Comparison of ENCODE assay signal across 8 mouse cellular contexts in genomic region chr17:46298220-46298913, GRCm38 (mm10). TPM values are rescaled to one million over a fixed set of nuclear protein-coding genes. Genes with fewer than 3 reads are reported as not detected.
A peak's percentile ranks its signal among the peaks of the same experiment; 100 is the strongest.
DNase-seq lines count a peak whose midpoint lies in the region; ATAC-seq lines count a peak whose summit lies in the region.

No protein-coding gene starts in this region.

- ATAC-seq in hindbrain, embryonic 16.5 days: peak; percentile 69

- peak overlapping the region; percentile 88 for H3K27ac ChIP-seq in hindbrain, embryonic 16.5 days (ENCODE audit: low read depth, low read length)

- DNase-seq in T-cell, adult 2 months (ENCODE audit: low spot score): peak; percentile 68
- peak; percentile 83 to 85 for DNase-seq in cerebellum, postnatal 36 days
- DNase-seq in gastrocnemius, adult 18-20 months (ENCODE audit: low spot score): peak; percentile 80
- peak; percentile 76 for DNase-seq in left cerebral cortex, adult 11 months (ENCODE audit: low spot score)
- DNase-seq in lung, postnatal 4 days: peak; percentile 85 to 89
- DNase-seq in retina, postnatal 7 days (ENCODE audit: low read depth, low spot score): peak; percentile 69
- peak; percentile 75 for DNase-seq in urinary bladder, adult 2 months (ENCODE audit: low spot score)

- H3K9me3 ChIP-seq in hindbrain, embryonic 16.5 days (ENCODE audit: control insufficient read depth, low read length): no peaks in the 10 kb centered on the region

- H3K27me3 ChIP-seq in hindbrain, embryonic 16.5 days (replicated peaks; ENCODE audit: control insufficient read depth, insufficient read depth, low read length): peaks cover 15% of the 10 kb centered on the region

- peaks cover 11% of the 10 kb centered on the region for H3K36me3 ChIP-seq in hindbrain, embryonic 16.5 days (ENCODE audit: control insufficient read depth, insufficient read depth, low read length)

- H3K4me3 ChIP-seq in hindbrain, embryonic 16.5 days (ENCODE audit: low read length): peak overlapping the region; percentile 87

- H3K9ac ChIP-seq in hindbrain, embryonic 16.5 days (ENCODE audit: low read depth, low read length): peak overlapping the region; percentile 93

- peak overlapping the region; percentile 92 for H3K4me2 ChIP-seq in hindbrain, embryonic 16.5 days (ENCODE audit: low read length)

- H3K4me1 ChIP-seq in hindbrain, embryonic 16.5 days (ENCODE audit: control insufficient read depth, insufficient read depth, low read depth, low read length): peaks cover 7% of the 10 kb centered on the region

- WGBS in hindbrain, embryonic 16.5 days: under 1% methylated on average over 48 of the region's 48 CpGs

RNA-seq across cellular contexts. Expression of gene Dlk2, which starts 1.1 kb away (rescaled TPM):
- total RNA-seq in gastrocnemius, adult 18-20 months (2021): not detected
- 25.3 and 26.8 TPM in 2 replicates for polyA plus RNA-seq in hindbrain, embryonic 16.5 days (2015; fragmentation: Nextera tagmentation; extraction: Ambion mirVana)
- 19.8 and 27.6 TPM in 2 replicates for polyA plus RNA-seq in urinary bladder, adult 2 months (2012; rRNA removed)

RNA-seq across cellular contexts. Expression of gene Tjap1, which starts 15.5 kb away (rescaled TPM):
- total RNA-seq in gastrocnemius, adult 18-20 months (2021): 10 to 100 TPM; 32.1 to 48.1 TPM
- 26.7 and 32.1 TPM in 2 replicates for polyA plus RNA-seq in hindbrain, embryonic 16.5 days (2015; fragmentation: Nextera tagmentation; extraction: Ambion mirVana)
- polyA plus RNA-seq in urinary bladder, adult 2 months (2012; rRNA removed): 37.6 and 41.0 TPM in 2 replicates

RNA-seq across cellular contexts. Expression of gene Abcc10, which starts 29.8 kb away (rescaled TPM):
- total RNA-seq in gastrocnemius, adult 18-20 months (2021): 1 to 10 TPM; 1.9 to 2.9 TPM
- polyA plus RNA-seq in hindbrain, embryonic 16.5 days (2015; fragmentation: Nextera tagmentation; extraction: Ambion mirVana): 9.2 and 9.3 TPM in 2 replicates
- 16.3 and 19.3 TPM in 2 replicates for polyA plus RNA-seq in urinary bladder, adult 2 months (2012; rRNA removed)

RNA-seq across cellular contexts. Expression of gene Lrrc73, which starts 45.0 kb away (rescaled TPM):
- total RNA-seq in gastrocnemius, adult 18-20 months (2021): under 1 TPM; 0.14 to 0.21 TPM
- 19.1 and 23.8 TPM in 2 replicates for polyA plus RNA-seq in hindbrain, embryonic 16.5 days (2015; fragmentation: Nextera tagmentation; extraction: Ambion mirVana)
- polyA plus RNA-seq in urinary bladder, adult 2 months (2012; rRNA removed): 1.6 and 1.9 TPM in 2 replicates

RNA-seq across cellular contexts. Expression of gene Yipf3, which starts 50.5 kb away (rescaled TPM):
- 10 to 100 TPM; 46.7 to 60.1 TPM for total RNA-seq in gastrocnemius, adult 18-20 months (2021)
- polyA plus RNA-seq in hindbrain, embryonic 16.5 days (2015; fragmentation: Nextera tagmentation; extraction: Ambion mirVana): 101 and 105 TPM in 2 replicates
- 93.6 and 98.7 TPM in 2 replicates for polyA plus RNA-seq in urinary bladder, adult 2 months (2012; rRNA removed)

Comparison
In these comparisons a context has a peak if more than half of its experiments do, and no peak if none do; other contexts are left out.
1. Peak in every context shown above with its lines: DNase-seq, ATAC-seq, H3K4me3 ChIP-seq and H3K27ac ChIP-seq.